Mouse (Mus musculus) c-Kit-positive CD71-positive TER-119-positive erythroid progenitor cells, embryonic 14.5 days (primary cell): ENCODE data around the gene Pgm3.

Experiments
- DNase-seq: peaks from one replicate; pipeline ENCODE4 v3.0.0-alpha.2; 2013; ENCODE audit warnings: low spot score

Pgm3 gene

DNA sequence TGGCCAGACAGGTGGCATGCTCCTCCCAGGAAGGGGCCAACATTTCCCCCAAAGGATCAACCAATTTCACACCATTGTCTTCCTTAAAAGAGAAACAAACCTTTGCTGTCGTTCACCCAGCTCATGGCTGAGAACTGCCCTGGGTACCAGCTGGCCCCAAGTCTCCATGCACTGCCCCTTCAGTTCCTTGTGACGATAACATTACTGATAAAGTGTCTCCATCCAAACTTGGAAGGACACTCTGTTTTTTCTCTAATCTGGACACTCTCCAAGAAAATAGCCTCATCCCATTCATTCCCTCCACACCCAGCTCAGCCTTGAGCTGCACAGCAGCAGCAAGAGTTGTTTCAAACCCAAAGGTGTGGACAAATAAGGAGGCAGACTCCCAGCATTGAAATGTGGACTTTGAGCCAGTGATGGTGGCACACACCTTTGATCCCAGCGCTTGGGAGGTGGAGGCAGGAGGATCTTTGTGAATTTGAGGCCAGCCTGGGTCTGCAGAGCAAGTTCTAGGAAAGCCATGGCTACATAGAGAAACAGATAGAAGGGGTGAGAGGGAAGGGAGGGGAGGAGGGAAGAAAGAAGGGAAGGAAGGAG, 2.2 kb downstream of the Pgm3 start:
- DNase-seq: no peak

DNA sequence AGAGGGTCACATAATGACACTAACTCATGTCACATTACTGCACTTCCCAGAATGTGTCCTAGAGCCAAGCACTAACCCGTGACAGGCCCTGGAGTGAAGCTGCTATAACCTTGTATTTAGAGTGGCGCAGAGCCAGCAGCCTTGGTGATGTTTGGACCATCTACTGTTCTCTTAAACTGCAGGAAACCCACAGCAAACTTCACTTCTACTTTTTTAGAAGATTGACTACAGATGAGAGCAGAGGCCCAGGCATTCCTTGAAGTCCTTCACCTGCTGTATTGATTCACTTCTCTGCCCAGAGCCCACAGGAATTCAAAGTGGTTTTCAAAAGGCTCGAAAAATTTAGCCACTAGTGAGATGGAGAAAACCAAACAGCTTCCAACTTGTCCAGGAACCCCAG, 11.1 kb downstream of the Pgm3 start:
- no peak for DNase-seq

DNA sequence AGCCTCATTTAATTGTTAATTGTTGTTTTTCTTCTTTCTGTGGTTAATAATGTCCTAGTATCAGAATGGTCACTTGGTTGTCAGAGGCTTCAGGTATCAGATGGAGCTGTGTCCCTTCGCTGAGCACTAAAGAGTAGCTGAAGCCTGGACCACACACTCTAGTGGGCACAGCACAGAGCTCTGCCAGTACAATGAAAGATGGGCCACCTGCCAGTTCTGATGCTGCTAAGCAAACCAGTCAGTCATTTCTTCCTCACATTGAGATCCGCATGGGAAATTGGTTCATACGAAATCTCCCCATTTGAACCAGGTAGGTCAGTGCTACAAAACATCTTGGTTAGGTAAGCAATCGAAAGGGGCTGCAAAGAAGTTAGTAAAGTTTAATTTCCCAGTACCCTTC, 17.0 kb downstream of the Pgm3 start:
- DNase-seq: no peak

DNA sequence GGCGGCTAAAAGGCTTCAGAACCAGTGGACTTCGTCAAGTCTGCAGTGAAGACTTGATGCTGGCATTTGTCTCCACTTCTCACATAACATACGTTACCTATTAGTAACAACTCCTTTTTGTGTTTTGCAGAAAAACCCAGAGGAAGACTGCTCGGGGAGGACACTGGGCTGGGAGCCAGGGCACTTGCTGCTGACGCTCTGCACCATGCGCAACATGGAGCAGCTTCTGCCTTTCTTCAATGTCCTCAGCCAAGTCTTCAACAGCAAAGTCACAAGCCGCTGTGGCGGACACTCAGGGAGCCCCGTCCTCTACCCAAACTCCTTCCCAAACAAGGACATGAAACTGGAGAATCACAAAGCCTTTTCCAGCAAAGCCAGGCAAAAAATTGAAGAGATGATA, 17.8 kb downstream of the Pgm3 start:
- DNase-seq: no peak

DNA sequence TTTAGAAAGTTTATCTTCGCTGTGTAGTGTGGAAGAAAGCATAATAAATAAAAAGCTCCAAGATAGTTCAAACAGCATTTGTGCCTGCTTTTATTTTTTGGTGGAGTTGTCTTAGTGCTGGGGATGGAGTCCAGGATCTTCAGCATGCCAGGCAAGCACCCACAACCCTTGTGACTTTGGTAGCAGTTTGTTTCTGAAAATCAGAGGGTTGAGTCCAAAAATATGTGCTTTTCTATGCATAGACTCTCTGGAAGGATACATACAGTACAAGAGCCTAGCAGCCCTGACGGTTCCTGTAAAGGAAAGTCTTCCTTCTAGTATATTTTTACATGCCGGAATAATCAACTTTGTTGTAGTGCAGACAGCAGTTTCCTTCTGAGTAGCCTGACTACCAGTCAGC, 20.9 kb downstream of the Pgm3 start:
- no peak for DNase-seq

DNA sequence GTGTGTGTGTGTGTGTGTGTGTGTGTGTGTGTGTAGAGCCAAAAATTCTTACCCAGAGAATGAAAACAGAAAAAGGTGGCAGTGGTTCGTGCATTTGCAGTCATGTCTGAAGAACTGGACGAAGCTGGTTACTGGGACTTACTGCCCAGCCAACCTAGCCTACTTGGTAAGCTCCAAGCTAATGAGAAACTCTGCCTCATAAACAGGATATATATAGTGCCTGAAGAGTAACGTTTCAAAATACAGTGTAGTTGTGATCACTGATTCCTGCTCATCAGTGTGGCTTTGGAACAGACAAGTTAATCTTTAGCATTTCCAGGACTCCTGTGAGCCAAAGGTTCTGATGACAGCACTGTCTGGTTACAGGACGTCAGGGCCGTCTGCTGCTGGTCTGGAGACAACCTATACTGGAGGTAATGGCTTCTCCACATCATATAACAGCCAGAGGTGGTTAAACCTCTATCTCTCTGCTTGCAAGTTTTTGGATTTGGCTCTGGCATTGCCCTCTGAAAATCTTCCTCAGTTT, 21.9 kb downstream of the Pgm3 start:
- DNase-seq: no peak

DNA sequence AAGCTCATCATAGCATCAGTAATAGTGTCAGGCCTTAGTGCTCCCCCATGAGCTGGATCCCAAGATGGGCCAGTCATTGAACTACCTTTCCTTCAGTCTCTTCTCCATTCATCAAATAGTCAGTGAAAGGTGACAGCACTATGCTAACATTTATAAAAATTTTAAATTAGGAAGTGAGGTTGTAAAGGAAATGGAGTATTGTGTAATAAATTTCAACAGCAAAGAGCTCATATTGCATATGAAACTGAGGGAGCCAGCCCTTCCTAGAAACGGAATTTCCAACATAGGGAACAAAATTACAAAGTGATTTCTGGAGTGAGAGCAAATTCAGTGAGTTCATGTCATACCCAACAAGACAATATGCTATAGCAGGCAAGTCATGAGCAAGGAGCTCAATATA, 27.1 kb downstream of the Pgm3 start:
- no peak for DNase-seq

DNA sequence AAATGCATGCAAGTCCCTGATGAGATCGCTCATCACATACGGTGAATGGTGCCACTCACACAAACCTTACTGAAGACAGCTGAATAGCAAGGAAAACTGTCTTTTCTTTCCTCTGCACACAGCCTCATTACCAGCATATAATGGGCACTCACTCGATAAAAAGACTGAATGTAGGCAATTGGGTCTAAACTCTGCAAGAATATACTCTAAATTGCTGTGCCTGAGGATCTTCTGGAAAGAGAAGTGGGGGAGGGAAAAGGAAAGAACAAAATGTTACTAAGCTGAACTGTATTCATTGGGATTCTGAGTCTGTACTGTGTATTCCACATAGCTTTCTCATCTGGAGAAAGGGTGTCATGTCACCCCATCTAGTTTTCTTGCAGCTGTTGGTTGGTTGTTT, 28.2 kb downstream of the Pgm3 start:
- DNase-seq: no peak

DNA sequence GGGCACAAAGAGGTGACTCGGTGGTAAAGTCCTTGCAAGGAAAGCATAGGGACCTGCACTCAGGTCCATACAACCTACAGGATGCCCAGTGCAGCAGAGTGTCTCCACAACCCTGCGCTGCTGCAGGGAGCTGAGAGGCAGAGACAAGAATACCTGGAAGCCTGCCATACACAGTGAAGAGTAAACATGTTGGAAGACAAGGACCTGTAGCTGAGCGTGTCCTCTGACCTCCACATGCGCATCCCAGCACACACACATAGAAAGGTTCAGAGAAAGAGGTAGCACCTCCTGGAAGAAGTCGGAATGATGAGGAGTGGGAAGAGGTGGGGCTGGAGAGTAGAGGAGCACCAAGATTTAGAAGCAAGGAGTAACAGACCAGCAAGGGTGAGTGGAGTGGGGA, 37.6 kb downstream of the Pgm3 start:
- no peak for DNase-seq

DNA sequence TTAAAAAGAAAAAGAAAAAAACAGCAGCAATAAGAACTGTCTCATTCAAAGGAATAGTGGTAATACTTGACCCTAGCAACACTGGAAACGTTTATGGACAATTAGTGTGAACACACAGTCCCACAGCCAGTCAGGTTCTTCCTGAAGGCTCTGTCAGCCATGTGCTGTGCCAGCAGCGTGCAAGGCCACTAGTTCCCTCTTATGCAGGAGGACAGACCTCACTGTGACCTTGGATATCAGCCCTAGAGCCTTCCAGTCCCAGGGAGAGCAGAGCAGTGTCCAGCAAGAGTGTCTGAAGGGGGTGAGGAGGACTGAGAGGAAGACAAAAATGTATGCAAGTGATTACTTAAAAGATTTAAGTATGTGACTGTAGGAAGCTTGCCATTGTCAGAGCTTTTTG, 46.0 kb downstream of the Pgm3 start:
- no peak for DNase-seq

DNA sequence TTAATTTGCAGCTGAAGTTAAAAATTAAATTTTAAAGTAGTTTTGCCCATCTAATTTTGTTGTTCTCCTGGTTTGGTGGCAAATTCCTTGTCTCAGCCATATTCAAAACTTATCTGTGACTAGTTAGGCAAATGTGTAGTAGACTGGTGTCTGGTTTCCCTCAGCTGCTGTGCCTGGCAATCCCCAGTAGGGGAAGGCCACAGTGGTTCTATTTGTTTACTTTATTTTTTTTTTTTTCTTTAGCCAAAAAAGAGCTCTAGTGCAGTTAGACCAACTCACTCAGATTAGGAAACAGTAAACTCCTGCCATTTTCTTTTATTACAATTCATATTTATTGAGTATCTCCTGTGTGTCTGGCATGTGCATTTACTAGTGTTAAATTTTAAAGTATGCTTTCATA, 49.3 kb downstream of the Pgm3 start:
- DNase-seq: no peak

DNA sequence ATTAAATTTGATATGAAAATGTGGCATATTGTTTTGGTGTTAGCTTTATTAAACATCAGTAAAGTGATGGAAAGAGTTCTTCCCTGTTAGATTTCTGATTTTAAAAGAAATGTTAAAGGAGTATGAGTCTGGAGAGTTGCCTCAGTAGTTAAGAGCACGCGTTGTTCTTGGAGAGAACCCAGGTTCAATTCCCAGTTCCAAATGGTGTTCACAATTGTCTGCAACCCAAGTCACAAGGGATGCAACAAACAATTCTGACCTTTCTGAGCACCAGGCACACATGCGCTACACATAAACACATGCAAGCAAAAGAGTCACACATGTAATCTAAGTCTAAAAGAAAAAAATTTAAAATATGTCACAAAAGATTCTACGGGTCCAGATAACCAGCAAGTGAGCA, 56.8 kb downstream of the Pgm3 start:
- DNase-seq: no peak

DNA sequence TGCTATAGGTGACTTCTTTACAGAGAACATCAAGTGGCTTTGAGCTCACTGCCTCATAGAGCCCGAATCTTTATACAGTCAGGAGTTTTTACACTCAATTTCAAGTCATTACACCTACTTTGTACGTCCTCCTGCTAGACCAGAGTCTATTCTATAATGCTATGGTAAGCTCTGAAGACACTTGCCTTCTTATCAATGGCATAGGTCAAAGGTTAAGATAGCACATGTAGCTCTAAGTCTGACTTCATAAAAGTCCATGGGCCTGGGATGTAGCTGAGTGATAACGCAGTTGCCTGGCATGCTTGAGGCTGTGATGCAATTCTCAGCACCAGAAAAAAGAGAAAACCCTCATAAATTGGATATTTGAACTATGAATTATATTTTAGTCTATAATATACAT, 57.3 kb downstream of the Pgm3 start:
- DNase-seq: no peak

DNA sequence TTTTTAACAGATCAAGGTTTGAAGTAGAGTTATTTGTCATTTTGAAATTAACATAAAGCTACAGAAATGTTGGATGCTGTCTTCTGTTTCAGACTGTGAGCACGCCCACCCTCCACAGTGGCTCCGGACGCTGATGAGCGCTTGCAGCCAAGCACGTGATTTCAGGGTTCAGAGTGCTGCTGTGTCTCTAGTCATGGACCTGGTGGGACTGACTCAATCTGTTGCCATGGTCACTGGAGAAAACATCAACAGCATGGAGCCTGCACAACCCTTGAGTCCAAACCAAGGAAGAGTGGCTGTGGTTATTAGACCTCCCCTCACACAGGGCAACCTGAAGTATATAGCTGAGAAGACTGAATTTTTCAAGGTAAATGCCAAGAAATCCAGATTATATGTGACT, 57.9 kb downstream of the Pgm3 start:
- no peak for DNase-seq

DNA sequence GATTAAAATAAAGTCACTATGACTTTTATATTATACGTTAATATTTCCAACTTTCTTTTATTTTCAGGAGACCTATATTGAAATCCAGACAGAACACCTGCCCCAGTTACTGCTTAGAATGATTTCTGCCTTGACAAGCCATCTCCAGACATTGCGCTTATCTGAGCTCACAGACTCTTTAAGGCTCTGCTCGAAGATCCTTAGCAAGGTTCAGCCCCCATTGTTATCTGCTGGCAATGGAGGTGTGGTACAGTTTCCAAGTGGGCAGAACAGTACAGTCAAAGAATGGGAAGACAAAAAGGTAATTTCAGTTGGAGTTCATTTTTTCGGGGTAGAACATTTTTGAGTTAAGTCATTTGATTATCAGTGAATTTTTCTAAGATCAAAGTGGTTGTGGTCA, 64.2 kb downstream of the Pgm3 start:
- DNase-seq: peak; percentile 46
